Mouse (Mus musculus): Measurements from ENCODE around the gene Uqcc1.
"Not testable (repeated sequence)": the region's sequence is repeated elsewhere in the genome, so short reads cannot be mapped to it uniquely, and the experiment has no call there.

The Uqcc1 gene

GRCm38 (mm10) chr2:155928711-155929345 is 1.3 kb downstream of the Uqcc1 start:
- no peak for DNase-seq (ENCODE audit: extremely low spot score)

GRCm38 (mm10) chr2:155925213-155925612 is 4.9 kb downstream of the Uqcc1 start:
- not testable (repeated sequence) for DNase-seq (ENCODE audit: extremely low spot score)

GRCm38 (mm10) chr2:155923143-155923542 is 7.0 kb downstream of the Uqcc1 start:
- DNase-seq (ENCODE audit: extremely low spot score): no peak

GRCm38 (mm10) chr2:155914684-155915083 is 15.4 kb downstream of the Uqcc1 start:
- DNase-seq (ENCODE audit: extremely low spot score): no peak

- no peak for DNase-seq (ENCODE audit: extremely low spot score)
These were observed 26.5 kb downstream of the Uqcc1 start for GRCm38 (mm10) chr2:155903632-155904008.

GRCm38 (mm10) chr2:155902989-155903631 is 27.0 kb downstream of the Uqcc1 start:
- no peak for DNase-seq (ENCODE audit: extremely low spot score)

- DNase-seq (ENCODE audit: extremely low spot score): no peak
These were observed 34.9 kb downstream of the Uqcc1 start for GRCm38 (mm10) chr2:155895046-155895735.

- DNase-seq (ENCODE audit: extremely low spot score): no peak
These were observed 35.6 kb downstream of the Uqcc1 start for GRCm38 (mm10) chr2:155894307-155895045.

GRCm38 (mm10) chr2:155886776-155887175 is 43.3 kb downstream of the Uqcc1 start:
- no peak for DNase-seq (ENCODE audit: extremely low spot score)

- no peak for DNase-seq (ENCODE audit: extremely low spot score)
These were observed 44.8 kb downstream of the Uqcc1 start for GRCm38 (mm10) chr2:155885271-155885697.

- no peak for DNase-seq (ENCODE audit: extremely low spot score)
These were observed 48.0 kb downstream of the Uqcc1 start for GRCm38 (mm10) chr2:155882087-155882486.

GRCm38 (mm10) chr2:155878964-155879876 is 50.9 kb downstream of the Uqcc1 start:
- DNase-seq (ENCODE audit: extremely low spot score): peak; percentile 4

- no peak for DNase-seq (ENCODE audit: extremely low spot score)
These were observed 56.5 kb downstream of the Uqcc1 start for GRCm38 (mm10) chr2:155873636-155874035.

GRCm38 (mm10) chr2:155872930-155873507 is 57.1 kb downstream of the Uqcc1 start:
- DNase-seq (ENCODE audit: extremely low spot score): no peak

GRCm38 (mm10) chr2:155872486-155872885 is 57.6 kb downstream of the Uqcc1 start:
- DNase-seq (ENCODE audit: extremely low spot score): no peak

GRCm38 (mm10) chr2:155869772-155870171 is 60.3 kb downstream of the Uqcc1 start:
- DNase-seq (ENCODE audit: extremely low spot score): no peak

- DNase-seq (ENCODE audit: extremely low spot score): no peak
These were observed 61.8 kb downstream of the Uqcc1 start for GRCm38 (mm10) chr2:155868320-155868719.

GRCm38 (mm10) chr2:155863301-155863867 is 66.7 kb downstream of the Uqcc1 start:
- no peak for DNase-seq (ENCODE audit: extremely low spot score)

GRCm38 (mm10) chr2:155862573-155863300 is 67.4 kb downstream of the Uqcc1 start:
- no peak for DNase-seq (ENCODE audit: extremely low spot score)

GRCm38 (mm10) chr2:155861581-155861980 is 68.5 kb downstream of the Uqcc1 start:
- no peak for DNase-seq (ENCODE audit: extremely low spot score)
